Mouse (Mus musculus): ENCODE measurements around the gene Tnfrsf25. TPM values are rescaled to one million over a fixed set of nuclear protein-coding genes. Genes with fewer than 3 reads are reported as not detected.

Tnfrsf25 gene
- polyA plus RNA-seq, 1 experiment from 2014 or later, result 0.57 TPM

- peak; percentile 16 for ATAC-seq (ENCODE audit: low FRiP score, low TSS enrichment)
- Histone ChIP-seq H3K4me1 (ENCODE audit: control insufficient read depth, insufficient read depth, low read length) (peaks cover 10% of the 10 kb centered on the region), H3K9me3 (ENCODE audit: control insufficient read depth, low read length) (no peaks in the 10 kb centered on the region), H3K36me3 (ENCODE audit: control insufficient read depth, insufficient read depth, low read length) (no peaks in the 10 kb centered on the region), H3K4me2 (replicated peaks; ENCODE audit: low read depth, low read length) (peak overlapping the region; percentile 37), H3K9ac (ENCODE audit: low read depth, low read length) (no peak overlapping the region), H3K27ac (ENCODE audit: low read depth, low read length) (no peak overlapping the region), H3K4me3 (ENCODE audit: low read length) (peak overlapping the region; percentile 17; the same call in 1 of the 2 replicates), H3K27me3 (ENCODE audit: control insufficient read depth, insufficient read depth, low read length) (peaks cover 40% of the 10 kb centered on the region)
- WGBS, result 3% methylated on average over 23 of the region's 23 CpGs
Measured at GRCm38 (mm10) chr4:152153771-152154177, 38.0 kb downstream of the Tnfrsf25 start.

- Histone ChIP-seq H3K9ac (ENCODE audit: low read depth, low read length) (no peak overlapping the region), H3K36me3 (ENCODE audit: control insufficient read depth, insufficient read depth, low read length) (no peaks in the 10 kb centered on the region), H3K27me3 (ENCODE audit: control insufficient read depth, insufficient read depth, low read length) (peaks cover 53% of the 10 kb centered on the region), H3K4me3 (ENCODE audit: low read length) (no peak overlapping the region), H3K27ac (ENCODE audit: low read depth, low read length) (no peak overlapping the region), H3K4me1 (ENCODE audit: control insufficient read depth, insufficient read depth, low read length) (peaks cover 15% of the 10 kb centered on the region), H3K4me2 (replicated peaks; ENCODE audit: low read depth, low read length) (no peak overlapping the region), H3K9me3 (ENCODE audit: control insufficient read depth, low read length) (no peaks in the 10 kb centered on the region)
- ATAC-seq (ENCODE audit: low FRiP score, low TSS enrichment), result no peak
- WGBS, result 55% methylated on average over 4 of the region's 4 CpGs
Measured at GRCm38 (mm10) chr4:152155019-152155418, 39.3 kb downstream of the Tnfrsf25 start.

GRCm38 (mm10) chr4:152157779-152158584 is 42.2 kb downstream of the Tnfrsf25 start:
- Histone ChIP-seq H3K9ac (ENCODE audit: low read depth, low read length) (no peak overlapping the region), H3K27ac (ENCODE audit: low read depth, low read length) (no peak overlapping the region), H3K27me3 (ENCODE audit: control insufficient read depth, insufficient read depth, low read length) (peaks cover 64% of the 10 kb centered on the region), H3K36me3 (ENCODE audit: control insufficient read depth, insufficient read depth, low read length) (no peaks in the 10 kb centered on the region), H3K4me2 (replicated peaks; ENCODE audit: low read depth, low read length) (peak overlapping the region; percentile 34), H3K4me1 (ENCODE audit: control insufficient read depth, insufficient read depth, low read length) (peaks cover 15% of the 10 kb centered on the region), H3K9me3 (ENCODE audit: control insufficient read depth, low read length) (no peaks in the 10 kb centered on the region), H3K4me3 (ENCODE audit: low read length) (peak overlapping the region; percentile 21)
- no peak for ATAC-seq (ENCODE audit: low FRiP score, low TSS enrichment)
- WGBS, result 15% methylated on average over 21 of the region's 21 CpGs

GRCm38 (mm10) chr4:152158585-152159284 is 43.0 kb downstream of the Tnfrsf25 start, which contains the start of gene Hes2:
Hes2 (plus strand) TSS chr4:152158867.
- peaks cover 10% of the 10 kb centered on the region; the same call in 1 of the 2 replicates for H3K4me1 ChIP-seq (ENCODE audit: control insufficient read depth, insufficient read depth, low read length)
- peak within 1 kb of the TSS; percentile 34 for H3K4me2 ChIP-seq (replicated peaks; ENCODE audit: low read depth, low read length)
- 3% methylated on average over 35 of the region's 35 CpGs for WGBS
- peaks cover 59% of the 10 kb centered on the region for H3K27me3 ChIP-seq (ENCODE audit: control insufficient read depth, insufficient read depth, low read length)
- ATAC-seq (ENCODE audit: low FRiP score, low TSS enrichment), result no peak
- no peaks in the 10 kb centered on the region for H3K36me3 ChIP-seq (ENCODE audit: control insufficient read depth, insufficient read depth, low read length)
- no peaks in the 10 kb centered on the region for H3K9me3 ChIP-seq (ENCODE audit: control insufficient read depth, low read length)
- H3K27ac ChIP-seq (ENCODE audit: low read depth, low read length), result no peak within 1 kb of the TSS
- peak within 1 kb of the TSS; percentile 21 for H3K4me3 ChIP-seq (ENCODE audit: low read length)
- H3K9ac ChIP-seq (ENCODE audit: low read depth, low read length), result no peak within 1 kb of the TSS

GRCm38 (mm10) chr4:152159285-152159678 is 43.5 kb downstream of the Tnfrsf25 start:
- H3K27me3 ChIP-seq (ENCODE audit: control insufficient read depth, insufficient read depth, low read length), result peaks cover 59% of the 10 kb centered on the region
- H3K4me2 ChIP-seq (replicated peaks; ENCODE audit: low read depth, low read length), result peak overlapping the region; percentile 18

GRCm38 (mm10) chr4:152160748-152161147 is 45.0 kb downstream of the Tnfrsf25 start:
- H3K27ac ChIP-seq (ENCODE audit: low read depth, low read length), result no peak overlapping the region
- no peak for ATAC-seq (ENCODE audit: low FRiP score, low TSS enrichment)
- H3K36me3 ChIP-seq (ENCODE audit: control insufficient read depth, insufficient read depth, low read length), result no peaks in the 10 kb centered on the region
- peaks cover 55% of the 10 kb centered on the region for H3K27me3 ChIP-seq (ENCODE audit: control insufficient read depth, insufficient read depth, low read length)
- peaks cover 10% of the 10 kb centered on the region; the same call in 1 of the 2 replicates for H3K4me1 ChIP-seq (ENCODE audit: control insufficient read depth, insufficient read depth, low read length)
- no peak overlapping the region for H3K9ac ChIP-seq (ENCODE audit: low read depth, low read length)
- H3K4me3 ChIP-seq (ENCODE audit: low read length), result no peak overlapping the region
- WGBS, result 42% methylated on average over 4 of the region's 4 CpGs
- H3K4me2 ChIP-seq (replicated peaks; ENCODE audit: low read depth, low read length), result no peak overlapping the region
- no peaks in the 10 kb centered on the region for H3K9me3 ChIP-seq (ENCODE audit: control insufficient read depth, low read length)

More at GRCm38 (mm10) chr4:152159285-152159678, 43.5 kb downstream of the Tnfrsf25 start:
- Histone ChIP-seq H3K9me3 (ENCODE audit: control insufficient read depth, low read length) (no peaks in the 10 kb centered on the region), H3K27ac (ENCODE audit: low read depth, low read length) (no peak overlapping the region), H3K4me3 (ENCODE audit: low read length) (peak overlapping the region; percentile 14; the same call in 1 of the 2 replicates), H3K36me3 (ENCODE audit: control insufficient read depth, insufficient read depth, low read length) (no peaks in the 10 kb centered on the region), H3K4me1 (ENCODE audit: control insufficient read depth, insufficient read depth, low read length) (peaks cover 10% of the 10 kb centered on the region; the same call in 1 of the 2 replicates), H3K9ac (ENCODE audit: low read depth, low read length) (no peak overlapping the region)
- no peak; the same call in 1 of the 2 replicates for ATAC-seq (ENCODE audit: low FRiP score, low TSS enrichment)
- WGBS, result 1% methylated on average over 19 of the region's 19 CpGs

GRCm38 (mm10) chr4:152161601-152162000 is 45.9 kb downstream of the Tnfrsf25 start:
- peaks cover 55% of the 10 kb centered on the region for H3K27me3 ChIP-seq (ENCODE audit: control insufficient read depth, insufficient read depth, low read length)
- 63% methylated on average over 6 of the region's 6 CpGs for WGBS
- ATAC-seq (ENCODE audit: low FRiP score, low TSS enrichment), result no peak

GRCm38 (mm10) chr4:152162748-152163147 is 47.0 kb downstream of the Tnfrsf25 start:
- Histone ChIP-seq H3K27ac (ENCODE audit: low read depth, low read length) (no peak overlapping the region), H3K36me3 (ENCODE audit: control insufficient read depth, insufficient read depth, low read length) (no peaks in the 10 kb centered on the region), H3K9me3 (ENCODE audit: control insufficient read depth, low read length) (no peaks in the 10 kb centered on the region), H3K4me3 (ENCODE audit: low read length) (no peak overlapping the region), H3K27me3 (ENCODE audit: control insufficient read depth, insufficient read depth, low read length) (peaks cover 44% of the 10 kb centered on the region), H3K9ac (ENCODE audit: low read depth, low read length) (no peak overlapping the region), H3K4me1 (ENCODE audit: control insufficient read depth, insufficient read depth, low read length) (peaks cover 10% of the 10 kb centered on the region; the same call in 1 of the 2 replicates), H3K4me2 (replicated peaks; ENCODE audit: low read depth, low read length) (no peak overlapping the region)
- 70% methylated on average over 2 of the region's 2 CpGs for WGBS
- ATAC-seq (ENCODE audit: low FRiP score, low TSS enrichment), result no peak

More at GRCm38 (mm10) chr4:152161601-152162000, 45.9 kb downstream of the Tnfrsf25 start:
- H3K36me3 ChIP-seq (ENCODE audit: control insufficient read depth, insufficient read depth, low read length), result no peaks in the 10 kb centered on the region
- peaks cover 10% of the 10 kb centered on the region; the same call in 1 of the 2 replicates for H3K4me1 ChIP-seq (ENCODE audit: control insufficient read depth, insufficient read depth, low read length)
- H3K9me3 ChIP-seq (ENCODE audit: control insufficient read depth, low read length), result no peaks in the 10 kb centered on the region
- H3K4me3 ChIP-seq (ENCODE audit: low read length), result no peak overlapping the region
- no peak overlapping the region for H3K9ac ChIP-seq (ENCODE audit: low read depth, low read length)
- no peak overlapping the region for H3K27ac ChIP-seq (ENCODE audit: low read depth, low read length)
- no peak overlapping the region for H3K4me2 ChIP-seq (replicated peaks; ENCODE audit: low read depth, low read length)

Data from kidney, embryonic 14.5 days (tissue).